Mouse (Mus musculus) ES-E14 (cell line): ENCODE results near the gene Ankmy1.

ENCODE experiments used
- CHD2 ChIP-seq: IDR thresholded peaks from 2 replicates; pipeline ENCODE4 v1.6.1; 2014; ENCODE audit warnings: mild to moderate bottlenecking, low read depth, low read length, inconsistent platforms
- HCFC1 ChIP-seq: IDR thresholded peaks from 2 replicates; pipeline ENCODE4 v1.6.1; 2012; ENCODE audit warnings: low read length, inconsistent platforms, borderline replicate concordance; ENCODE audit not compliant: insufficient read depth
- MAFK ChIP-seq: IDR thresholded peaks from 2 replicates; pipeline ENCODE4 v1.6.1; 2014; ENCODE audit warnings: mild to moderate bottlenecking, low read depth, low read length, inconsistent platforms; ENCODE audit not compliant: insufficient read depth
- ZC3H11A ChIP-seq: IDR thresholded peaks from 2 replicates; pipeline ENCODE4 v1.6.1; 2012; ENCODE audit warnings: low read depth, mild to moderate bottlenecking, inconsistent platforms, low read length, borderline replicate concordance
- ZNF384 ChIP-seq: IDR thresholded peaks from 2 replicates; pipeline ENCODE4 v1.6.1; 2012; ENCODE audit warnings: low read depth, low read length, inconsistent platforms

DNA sequence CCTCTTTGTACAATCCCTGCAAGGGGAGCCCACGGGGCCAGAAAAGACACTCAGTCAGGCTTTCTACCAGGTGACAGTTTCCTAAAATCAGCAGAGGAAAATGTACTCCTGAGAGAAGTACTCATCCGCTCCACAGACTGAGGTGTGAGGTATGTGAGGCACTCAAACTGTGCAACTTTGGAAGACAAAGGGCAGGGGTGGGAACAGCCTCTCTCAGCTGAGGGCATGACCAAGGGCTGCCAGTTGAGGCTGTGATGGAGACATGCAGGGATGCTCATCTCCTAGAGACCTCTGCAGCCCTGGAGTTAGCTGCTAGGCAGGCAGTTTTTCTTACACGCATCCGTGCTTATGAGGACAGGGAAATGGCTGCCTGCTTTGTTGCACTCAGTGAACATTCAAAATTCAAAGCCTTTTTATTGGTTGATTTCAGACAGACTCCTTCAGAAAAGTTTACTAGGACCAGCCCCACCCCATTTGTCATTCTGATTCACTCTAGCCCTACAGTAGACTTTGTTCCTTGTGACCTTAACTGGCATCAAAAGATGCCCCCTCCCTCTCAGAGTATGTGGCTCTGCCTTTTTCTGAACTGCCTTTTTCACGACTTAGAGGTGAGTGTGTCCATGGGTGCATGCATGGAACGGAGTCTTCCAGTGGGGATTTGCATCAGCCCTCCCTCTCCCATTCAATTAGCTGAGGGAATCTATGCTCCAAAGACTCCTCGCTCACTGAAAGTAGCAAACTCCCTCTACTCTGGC lies 13.6 kb downstream of the Ankmy1 start:
- TF ChIP-seq CHD2 (no peak), MAFK (no peak), ZNF384 (no peak), ZC3H11A (no peak), HCFC1 (no peak)
